Mouse (Mus musculus) megakaryocyte-erythroid progenitor cell, adult 5-6 weeks (primary cell): ENCODE measurements around the gene Idh2. TPM values are rescaled to one million over a fixed set of nuclear protein-coding genes. Genes with fewer than 3 reads are reported as not detected.

Experiments
- ATAC-seq: replicated peaks from 2 replicates; pipeline ENCODE4 v1.8.0; 2016; ENCODE audit warnings: mild to moderate bottlenecking, inconsistent platforms; ENCODE audit not compliant: severe bottlenecking, poor library complexity, low FRiP score, low TSS enrichment
- total RNA-seq, 2 experiments: library from RNA; stranded (forward) in 1 of 2; stranded (reverse) in 1 of 2; fragments of 200-1000, 215-1000 nt in 1 of 2; fragments of >200 nt in 1 of 2; fragmentation: Nextera tagmentation in 1 of 2; gene quantifications; 2 replicates each; pipeline ENCODE4 v1.2.3; 2014 to 2017

Gene Idh2
- total RNA-seq, 2 experiments from 2014 or later, result 102 to 117 TPM

DNA sequence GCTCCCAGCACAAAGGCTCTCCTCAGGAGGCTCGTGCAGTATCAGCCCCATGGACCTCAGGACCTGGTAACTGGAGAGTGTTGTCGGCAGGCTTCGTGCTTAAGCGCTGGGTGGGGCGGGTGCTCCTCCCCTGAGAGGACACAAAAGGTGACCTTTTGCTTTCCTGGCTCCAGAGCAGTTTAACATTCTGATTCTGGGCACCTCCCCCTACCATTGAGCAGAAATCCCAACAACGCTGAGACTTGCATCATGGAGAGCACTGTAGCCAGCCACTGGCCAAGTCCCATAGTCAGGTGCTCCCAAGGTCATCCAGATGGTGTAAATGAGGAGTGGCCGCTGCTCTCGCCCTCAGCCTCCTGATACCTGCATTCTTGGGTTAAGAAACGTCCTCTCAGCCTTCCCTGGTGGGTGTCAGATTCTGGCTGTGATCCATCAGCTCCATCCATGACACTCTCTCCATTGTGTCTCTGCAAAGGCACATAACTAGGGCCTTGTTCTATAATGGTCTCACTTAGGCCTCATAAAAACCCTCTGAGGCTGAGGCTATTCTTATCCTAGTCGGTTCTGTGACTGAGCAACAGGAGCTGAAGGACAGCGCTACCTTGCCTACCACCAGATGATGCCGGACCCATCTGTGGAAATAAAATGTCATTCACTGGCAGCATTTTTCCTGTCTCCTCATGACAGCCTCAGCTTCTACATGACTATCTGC is 15.3 kb upstream of the Idh2 start:
- ATAC-seq, result no peak

DNA sequence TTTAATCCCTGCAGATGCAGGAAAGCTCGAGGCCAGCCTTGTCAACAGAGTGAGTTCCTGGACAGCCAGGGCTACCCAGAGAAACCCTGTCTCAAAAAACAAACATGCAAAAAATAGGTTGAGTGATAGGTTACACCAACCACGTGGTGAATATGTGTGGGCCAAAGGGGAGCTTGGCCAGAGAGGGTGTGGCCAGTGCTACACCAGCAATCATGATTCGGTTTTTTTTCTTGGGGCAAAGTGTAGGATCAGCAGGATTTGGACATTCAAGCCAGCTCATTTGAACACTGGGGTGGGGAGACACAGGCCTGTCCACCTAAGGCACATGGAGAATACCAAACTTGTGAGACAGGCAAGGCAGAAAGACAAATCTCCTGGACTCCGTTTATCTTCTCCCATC is 14.1 kb upstream of the Idh2 start:
- ATAC-seq, result no peak

DNA sequence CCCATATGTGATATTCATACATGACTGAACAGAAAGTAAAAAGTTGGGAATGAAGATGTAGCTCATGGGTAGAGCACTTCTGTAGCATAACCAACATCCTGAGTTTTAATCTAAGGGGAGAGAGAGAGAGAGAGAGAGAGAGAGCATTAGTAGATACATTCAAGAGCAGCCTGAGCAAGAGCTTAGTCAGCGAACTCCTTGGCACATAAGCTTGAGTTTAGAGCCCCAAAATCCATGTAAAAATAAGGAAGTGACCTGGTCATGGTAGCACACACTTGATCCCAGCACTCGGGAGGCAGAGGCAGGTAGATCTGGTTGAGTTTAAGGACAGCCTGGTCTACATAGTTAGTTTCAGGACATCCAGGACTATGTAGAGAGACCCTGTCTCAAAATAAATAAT is 8.5 kb upstream of the Idh2 start:
- ATAC-seq, result no peak

GRCm38 (mm10) chr7:80123115-80123514 is 7.9 kb upstream of the Idh2 start:
- peak; percentile 80 for ATAC-seq

DNA sequence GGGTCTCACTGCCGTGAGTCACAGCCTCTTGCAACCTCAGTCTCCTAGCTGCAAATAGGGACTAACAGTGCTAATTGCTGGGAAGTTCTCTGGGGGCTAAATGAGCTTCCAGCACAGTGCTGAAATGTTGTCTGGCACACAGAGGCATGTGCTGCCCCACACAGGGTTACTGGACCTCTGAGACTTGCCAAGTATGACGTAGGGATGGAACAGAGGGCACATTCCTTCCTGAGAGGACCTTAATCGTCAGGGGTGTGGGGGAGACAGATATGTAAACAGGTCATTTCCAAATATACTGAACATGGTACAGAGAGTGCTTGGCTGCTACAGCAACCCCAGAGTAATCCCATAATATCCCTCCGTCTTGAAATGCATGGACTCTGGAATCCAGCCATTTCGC is 5.9 kb upstream of the Idh2 start:
- no peak for ATAC-seq

DNA sequence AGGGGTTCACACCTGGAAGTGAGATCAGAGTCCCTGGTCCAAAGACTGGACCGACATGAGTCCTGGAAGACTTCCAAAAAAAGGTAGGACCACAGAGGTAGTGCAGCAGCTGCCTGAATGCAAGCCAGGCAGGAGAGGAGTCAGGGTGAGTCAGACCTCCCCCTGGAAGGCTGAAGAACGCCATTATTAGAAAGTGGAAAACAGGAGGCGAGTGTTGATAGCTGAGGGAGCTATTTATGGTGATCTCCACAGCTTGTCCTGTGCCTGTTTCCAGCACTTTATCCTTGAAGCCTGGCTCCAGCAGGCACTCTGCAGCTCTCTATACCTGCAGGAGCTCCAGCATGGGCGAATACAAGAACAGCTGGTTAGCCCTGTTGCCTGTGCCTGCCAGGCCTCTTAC is 4.0 kb upstream of the Idh2 start:
- ATAC-seq, result no peak

GRCm38 (mm10) chr7:80116158-80116557 is 966 bp upstream of the Idh2 start:
- no peak for ATAC-seq

DNA sequence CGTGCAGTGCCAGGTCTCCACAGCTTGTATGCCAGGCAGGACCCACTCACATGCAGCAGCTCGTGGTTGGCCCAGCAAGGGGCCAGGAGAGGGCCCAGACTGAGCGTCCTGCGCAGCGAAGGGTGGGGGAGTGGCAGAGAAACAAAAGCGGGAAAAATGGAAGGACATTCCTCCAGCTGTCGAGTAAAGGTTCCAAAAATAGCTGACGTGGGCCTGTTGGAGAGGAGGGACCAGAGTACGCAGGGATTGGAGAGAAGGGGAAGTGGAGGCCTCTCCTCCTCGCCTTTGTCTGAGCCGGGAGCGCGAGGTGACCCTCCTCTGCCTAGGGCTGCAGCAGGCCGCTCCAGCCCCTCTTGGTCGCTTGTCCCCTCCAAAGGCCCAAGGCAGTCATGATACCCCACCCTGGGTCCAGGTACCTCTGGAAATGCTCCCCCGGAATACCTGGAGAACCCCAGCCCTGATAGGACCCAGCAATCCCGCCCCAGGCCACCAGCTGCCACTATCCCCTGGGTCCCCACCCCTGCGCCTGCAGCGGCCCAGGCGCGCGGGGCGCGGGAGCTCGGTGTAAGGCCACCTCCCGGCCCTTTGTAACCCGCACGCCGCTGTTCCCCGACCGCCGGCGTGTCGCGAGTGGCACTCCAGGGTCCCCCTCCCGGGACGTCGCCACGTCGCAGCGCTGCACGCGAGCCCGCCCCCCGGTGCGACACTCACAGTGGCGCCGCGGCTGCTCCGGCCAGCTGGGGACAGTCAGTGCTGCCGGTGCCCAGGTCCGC is 555 bp downstream of the Idh2 start:
- ATAC-seq, result peak; percentile 11; the same call in 1 of the 2 replicates

DNA sequence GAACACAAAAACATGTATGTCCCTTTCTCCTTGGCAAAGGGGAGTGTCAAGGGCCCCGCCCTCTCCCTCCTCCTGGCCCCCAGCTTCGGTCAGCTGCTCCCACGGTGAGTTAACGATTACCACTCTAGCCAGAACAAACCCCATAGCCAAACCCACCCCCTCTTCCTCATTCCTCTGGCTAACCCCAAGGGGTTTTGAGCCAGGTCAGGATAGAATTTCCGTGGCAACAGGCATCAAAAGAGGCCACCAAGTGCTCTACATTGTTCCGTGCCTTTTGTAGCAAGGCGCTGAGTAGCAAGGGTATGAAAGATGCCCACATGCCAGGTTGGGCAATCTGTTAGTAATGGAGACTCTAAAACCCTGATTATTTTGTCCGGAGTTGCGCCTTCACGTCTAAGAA is 1.2 kb downstream of the Idh2 start:
- ATAC-seq, result no peak

- ATAC-seq, result 0 out of 2 replicates have a peak, but pooled peaks have one; percentile 10
Measured at GRCm38 (mm10) chr7:80111066-80112045, 3.8 kb downstream of the Idh2 start.

DNA sequence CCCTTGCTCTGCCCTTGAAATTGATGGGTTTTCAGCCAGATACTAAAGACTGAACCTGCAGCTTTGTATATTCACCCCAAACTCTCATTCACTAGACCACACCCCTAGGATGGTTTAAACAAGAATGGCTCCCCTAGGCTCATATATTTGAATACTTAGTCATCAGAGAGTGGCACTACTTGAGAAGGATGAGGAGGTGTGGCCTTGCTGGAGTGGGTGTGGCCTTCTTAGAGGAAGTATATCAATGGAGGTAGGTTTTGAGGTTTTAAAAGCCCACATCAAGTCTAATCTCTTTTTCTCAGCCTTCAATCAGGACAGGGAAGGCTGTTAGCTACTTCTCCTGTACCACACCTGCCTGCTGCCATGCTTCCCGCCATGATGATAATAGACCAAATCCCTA is 8.8 kb downstream of the Idh2 start:
- ATAC-seq, result no peak

GRCm38 (mm10) chr7:80105637-80106390 is 9.4 kb downstream of the Idh2 start:
- ATAC-seq, result no peak

- ATAC-seq, result no peak
Measured at GRCm38 (mm10) chr7:80103335-80103734, 11.9 kb downstream of the Idh2 start.

- ATAC-seq, result 0 out of 2 replicates have a peak, but pooled peaks have one; percentile 5
Measured at GRCm38 (mm10) chr7:80098389-80098976, 16.7 kb downstream of the Idh2 start.

DNA sequence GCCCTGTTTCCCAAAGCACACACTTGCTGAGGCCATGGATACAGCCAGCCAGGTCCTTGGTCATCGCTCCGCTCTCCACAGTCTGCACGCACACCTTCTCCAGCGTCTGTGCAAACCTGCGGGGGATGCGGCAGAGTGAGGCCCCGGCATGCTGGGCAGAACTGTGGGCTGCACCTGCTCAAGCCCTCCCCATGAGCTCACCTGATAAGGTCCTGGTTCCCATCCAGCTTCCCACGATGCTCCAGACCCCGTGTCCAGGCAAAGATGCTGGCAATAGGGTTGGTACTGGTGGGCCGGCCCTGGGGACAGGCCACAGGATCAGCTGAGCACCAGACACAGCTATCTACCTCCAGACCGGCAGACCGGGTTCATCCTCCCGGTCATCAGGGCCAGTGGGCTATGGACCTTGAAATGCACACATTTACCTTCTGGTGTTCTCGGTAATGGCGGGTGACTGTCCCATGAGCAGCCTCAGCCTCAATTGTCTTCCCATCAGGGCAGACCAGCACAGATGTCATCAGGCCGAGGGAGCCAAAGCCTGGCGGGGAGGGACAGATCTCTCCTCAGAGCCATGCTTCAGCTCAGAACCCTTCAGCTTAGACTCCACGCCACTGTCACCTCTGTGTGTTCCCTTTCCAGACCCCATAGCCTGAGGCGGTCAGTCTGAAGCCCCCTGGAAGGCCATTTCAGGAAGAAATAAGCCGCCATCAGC is 19.4 kb downstream of the Idh2 start:
- ATAC-seq, result no peak

GRCm38 (mm10) chr7:80094481-80094880 is 20.7 kb downstream of the Idh2 start:
- ATAC-seq, result no peak

DNA sequence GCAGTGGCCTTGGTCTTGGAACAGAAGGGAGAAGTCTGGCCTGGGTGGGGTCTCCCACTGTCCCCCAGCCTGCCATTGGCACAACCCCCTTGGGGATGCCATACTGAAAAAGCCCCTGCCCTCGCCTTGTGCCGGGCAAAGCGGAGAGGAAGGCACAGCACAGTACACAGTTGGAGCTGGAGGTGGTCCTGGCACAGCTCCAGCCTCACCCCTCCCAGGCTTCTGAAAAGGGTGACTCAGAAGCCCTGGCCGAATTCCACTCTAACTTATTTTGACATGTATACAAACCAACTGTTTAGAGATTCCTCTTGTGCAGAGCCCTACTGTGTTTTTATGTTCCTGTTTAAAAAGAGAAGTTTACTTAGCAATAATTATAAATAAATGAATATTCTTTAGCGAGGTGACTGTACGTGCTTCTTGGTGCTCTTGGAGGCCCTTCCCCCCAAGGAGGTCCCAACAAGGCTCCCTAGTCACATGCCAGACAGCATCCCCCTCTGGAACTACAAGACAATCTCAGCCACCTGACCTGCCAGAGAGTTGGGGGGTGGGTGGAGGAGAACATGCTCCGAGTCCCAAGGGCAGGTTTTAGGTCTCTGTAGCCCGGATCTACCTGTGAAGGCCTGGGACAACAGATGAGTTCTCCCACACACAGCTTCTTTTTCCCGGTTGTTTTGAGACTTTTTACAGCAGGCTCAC is 22.7 kb downstream of the Idh2 start:
- no peak for ATAC-seq

- no peak for ATAC-seq
Measured at GRCm38 (mm10) chr7:80091866-80092210, 23.4 kb downstream of the Idh2 start.
